In genomic region chr10:58788486-58789274, GRCm38 (mm10) we compare ENCODE assay signal across 26 mouse cellular contexts.
"Had no signal": no experiment of that assay in that cellular context is flagged by ENCODE, and none has a peak within 500 bp of the region (broad histone marks: within the 10 kb centered on the region; RNA-seq: fewer than 3 reads in every experiment).

No protein-coding gene starts in this region.

- H3K4me3 ChIP-seq: heart, embryonic 10.5 days; heart, embryonic 12.5 days; hindbrain, embryonic 13.5 days; hindbrain, embryonic 15.5 days; kidney, embryonic 15.5 days; limb, embryonic 12.5 days; liver, embryonic 13.5 days; liver, embryonic 15.5 days had no signal

- DNase-seq: gastrocnemius, postnatal 14 days; gastrocnemius, postnatal 36 days; heart, adult 18-20 months; heart, postnatal 10 days; heart, postnatal 36 days; kidney, adult 11 months; kidney, adult 2 months; kidney, adult 9 months; kidney, postnatal 14 days; kidney, postnatal 36 days; layer of hippocampus, adult 9-11 months; layer of hippocampus, postnatal 36 days; left cerebral cortex, postnatal 4 days; liver; liver, embryonic 13.5 days; liver, postnatal 0 days had no signal

- H3K27ac ChIP-seq: heart, embryonic 10.5 days; hindbrain, embryonic 13.5 days; hindbrain, embryonic 15.5 days; hindbrain, postnatal 0 days; kidney, embryonic 15.5 days; kidney, postnatal 0 days; limb, embryonic 12.5 days; liver, embryonic 13.5 days; liver, embryonic 15.5 days had no signal

- ATAC-seq: hindbrain, postnatal 0 days; intestine, embryonic 16.5 days; liver, postnatal 0 days had no signal
